Mouse (Mus musculus): ENCODE measurements around the gene BC034090.

The BC034090 gene

DNA sequence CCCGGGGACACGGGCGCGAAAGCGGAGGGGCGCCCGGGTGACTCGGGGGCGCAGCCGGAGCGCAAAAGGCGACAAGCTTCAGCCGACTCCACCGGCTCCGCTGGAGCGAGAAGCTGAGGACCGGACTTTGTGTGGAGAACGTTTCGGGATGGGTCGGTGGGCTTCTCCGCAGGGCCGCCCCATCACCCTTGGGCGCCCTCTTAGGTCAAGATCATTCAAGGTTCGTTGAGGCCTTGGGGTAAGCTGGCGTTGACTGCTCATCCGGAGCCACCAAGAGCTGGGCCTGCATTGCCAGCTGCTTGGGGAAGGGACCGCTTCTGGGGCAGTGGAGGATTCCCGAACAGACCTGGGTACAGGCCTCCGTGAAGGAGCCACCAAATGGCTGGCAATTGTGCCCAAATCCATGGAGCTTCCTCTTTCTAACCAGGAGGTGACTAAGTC is 547 bp upstream of the BC034090 start:
- DNase-seq (ENCODE audit: extremely low read depth, low read depth): no peak

DNA sequence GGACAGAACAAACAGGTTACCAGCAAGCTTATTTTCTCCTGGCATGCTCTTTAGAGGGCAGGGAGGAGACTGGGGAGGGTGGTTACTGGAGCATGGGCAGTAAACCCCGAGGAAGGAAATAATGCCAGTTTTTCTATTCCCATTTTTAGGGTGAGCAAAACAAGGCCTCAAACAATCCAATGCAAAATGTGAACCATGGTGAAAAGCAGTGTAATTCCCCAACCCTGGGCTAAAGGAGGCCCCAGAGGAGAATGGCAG is 1.8 kb downstream of the BC034090 start:
- no peak for DNase-seq (ENCODE audit: extremely low read depth, low read depth)

DNA sequence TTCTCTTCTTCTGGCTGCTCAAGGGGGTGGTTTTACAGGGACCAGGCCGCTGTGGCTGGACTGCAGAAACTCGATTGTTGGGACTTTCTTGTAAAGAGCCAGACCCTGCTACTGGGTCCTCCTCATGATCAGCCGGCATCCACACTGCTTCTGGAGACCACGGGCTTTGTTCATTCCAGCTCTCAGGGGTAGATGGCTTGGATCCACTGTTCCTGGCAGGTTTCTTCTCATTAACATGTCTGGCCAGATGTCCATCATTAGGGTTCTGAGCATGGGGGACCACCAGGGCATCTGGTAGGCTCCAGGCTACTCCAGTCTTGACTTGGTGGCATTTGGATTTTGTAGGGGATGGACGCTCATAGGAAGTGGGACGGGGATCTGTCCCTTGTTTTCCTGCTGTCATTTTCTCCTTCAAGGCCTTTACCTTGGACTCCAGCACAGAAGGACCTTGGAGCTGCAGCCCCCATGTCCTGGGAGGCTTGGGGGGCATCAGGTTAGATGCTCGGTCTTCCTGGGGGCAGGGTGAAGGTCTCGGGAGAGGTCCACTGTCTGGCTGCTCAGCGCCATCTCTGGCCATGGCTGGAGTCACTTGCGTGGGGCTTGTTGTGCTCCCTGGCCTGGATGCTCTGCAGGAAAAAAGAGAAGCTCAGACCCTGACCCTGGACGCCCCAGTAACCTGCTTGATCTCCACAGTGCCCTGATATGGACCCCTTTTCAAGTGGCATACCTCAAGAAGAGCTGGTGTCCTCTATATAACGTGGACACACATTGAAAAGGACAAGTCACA is 2.4 kb downstream of the BC034090 start:
- DNase-seq (ENCODE audit: extremely low read depth, low read depth): no peak

DNA sequence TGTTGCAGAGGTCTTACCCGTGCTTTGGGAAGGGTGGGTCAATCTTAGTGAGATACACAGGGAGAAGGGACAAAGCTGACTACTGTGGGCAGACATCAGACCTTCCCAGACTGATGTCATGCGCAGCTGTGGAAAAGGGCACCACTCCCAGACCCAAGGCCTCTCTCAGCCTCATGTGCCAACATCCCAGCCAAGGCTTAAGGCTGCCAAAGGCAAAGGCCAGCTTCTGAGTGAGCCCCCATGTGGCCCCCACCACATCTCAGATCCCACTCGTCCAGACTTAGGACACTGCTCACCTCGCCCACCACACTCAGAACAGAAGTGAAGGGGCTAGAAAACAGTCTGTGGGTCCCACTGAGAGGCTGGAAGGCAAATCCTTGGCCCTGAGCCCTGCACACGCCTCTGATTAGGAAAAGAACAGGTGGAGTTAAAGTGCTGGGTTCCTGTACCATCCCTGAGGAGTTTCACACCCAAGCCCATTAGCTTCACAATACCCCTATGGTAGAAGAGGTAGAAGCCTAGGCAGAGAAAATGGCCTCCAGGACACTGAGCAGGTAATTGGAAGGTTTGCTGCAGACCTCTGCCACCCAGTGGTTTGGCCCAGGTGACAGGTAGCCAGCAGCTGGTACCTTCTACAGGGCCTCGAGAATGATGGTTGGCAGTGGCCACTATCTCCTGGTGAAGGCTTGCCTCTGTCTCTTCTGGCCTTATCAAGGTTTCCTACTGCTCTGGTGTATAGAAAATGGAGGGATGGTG is 4.1 kb downstream of the BC034090 start:
- DNase-seq (ENCODE audit: extremely low read depth, low read depth): no peak

DNA sequence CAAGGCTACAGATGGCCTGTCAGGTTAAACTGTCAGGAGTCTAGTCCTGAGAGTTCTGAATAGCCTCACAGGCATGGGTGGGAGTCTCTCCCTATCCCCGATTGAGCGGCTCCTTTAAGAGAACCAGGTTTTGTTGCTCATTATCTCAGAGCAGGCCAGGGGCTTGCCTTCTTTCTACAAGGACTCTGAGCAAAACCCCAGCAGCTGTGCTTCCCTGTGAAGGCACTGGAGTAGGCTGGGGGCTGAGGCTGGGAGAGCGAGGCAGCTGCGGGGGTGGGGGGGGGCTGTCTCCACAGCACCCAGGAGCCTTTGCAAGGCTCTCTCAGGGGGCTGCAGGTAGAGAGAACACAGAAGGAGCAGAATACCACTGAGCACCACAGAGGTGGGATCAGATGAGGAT is 5.1 kb downstream of the BC034090 start:
- no peak for DNase-seq (ENCODE audit: extremely low read depth, low read depth)

DNA sequence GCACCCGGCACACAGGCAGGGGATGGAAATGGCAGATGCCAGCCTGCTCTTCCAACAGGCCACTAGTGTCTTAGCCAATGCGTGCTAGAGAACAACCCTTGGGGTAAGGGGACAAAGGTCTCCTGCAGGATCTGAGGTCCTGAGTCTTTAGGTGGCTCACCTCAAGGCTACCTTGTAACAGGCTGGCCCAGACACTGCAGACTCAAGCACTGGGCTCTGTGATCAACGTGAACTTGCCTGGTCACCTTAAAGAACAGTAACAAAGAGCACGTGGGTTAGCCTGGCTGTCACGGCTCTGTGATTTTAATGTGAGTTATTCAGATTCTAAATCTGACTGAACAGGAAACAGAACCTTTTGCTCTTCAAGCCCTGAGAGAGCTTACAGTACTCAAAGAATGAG is 6.1 kb downstream of the BC034090 start:
- DNase-seq (ENCODE audit: extremely low read depth, low read depth): no peak

DNA sequence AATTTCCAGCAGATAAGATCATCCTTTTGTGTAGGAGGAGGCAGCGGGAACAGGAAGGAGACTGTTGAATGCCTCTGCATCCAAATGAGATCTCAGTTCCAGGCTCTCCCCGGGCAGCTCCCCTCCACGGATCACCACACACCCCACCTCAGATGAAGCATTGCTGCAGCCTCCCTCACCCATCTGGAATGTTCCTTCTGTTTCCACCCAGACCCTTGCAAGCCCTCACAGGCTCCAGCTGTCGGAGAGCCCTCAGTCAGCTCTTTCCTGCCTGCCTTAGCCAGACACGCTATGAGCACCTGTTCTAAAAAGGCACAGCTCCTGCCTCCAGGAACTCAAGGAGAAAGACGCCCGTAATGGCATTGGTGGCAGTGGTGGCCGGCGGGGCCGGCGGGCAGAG is 6.9 kb downstream of the BC034090 start:
- DNase-seq (ENCODE audit: extremely low read depth, low read depth): no peak

DNA sequence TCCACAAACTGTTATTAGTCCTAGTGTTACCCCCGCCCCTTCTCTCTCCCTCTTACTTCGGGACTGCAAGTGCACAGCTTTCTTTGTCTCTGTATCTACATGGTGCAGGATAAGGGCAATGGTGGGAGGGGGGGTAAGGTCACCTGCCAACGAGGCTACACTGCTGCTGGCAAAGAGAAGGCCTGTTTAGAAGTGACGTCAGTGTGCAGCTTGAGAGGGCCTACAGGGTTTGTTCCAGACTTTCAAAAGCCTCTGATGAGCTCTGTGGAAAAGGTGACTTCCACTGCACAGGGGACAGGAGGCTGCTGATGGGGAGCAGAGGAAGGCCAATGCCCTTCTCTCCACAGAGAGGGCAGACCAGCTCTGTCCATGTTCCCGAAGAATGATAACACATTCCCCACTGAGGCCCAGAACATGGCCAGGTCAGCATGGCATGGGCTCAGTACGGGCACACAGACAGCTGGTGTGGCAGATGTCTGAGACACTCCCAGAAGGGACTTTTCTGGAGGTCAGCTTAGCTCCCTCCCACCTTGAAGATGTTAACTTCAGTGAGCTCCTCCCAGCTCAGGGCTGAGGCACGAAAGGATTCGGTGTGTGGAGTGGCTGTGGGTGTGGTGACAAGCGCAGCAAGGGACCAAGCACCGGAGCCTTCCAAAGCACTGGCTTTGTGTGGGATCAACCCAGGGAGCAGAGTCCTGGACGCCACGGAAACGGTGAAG is 7.8 kb downstream of the BC034090 start:
- no peak for DNase-seq (ENCODE audit: extremely low read depth, low read depth)

DNA sequence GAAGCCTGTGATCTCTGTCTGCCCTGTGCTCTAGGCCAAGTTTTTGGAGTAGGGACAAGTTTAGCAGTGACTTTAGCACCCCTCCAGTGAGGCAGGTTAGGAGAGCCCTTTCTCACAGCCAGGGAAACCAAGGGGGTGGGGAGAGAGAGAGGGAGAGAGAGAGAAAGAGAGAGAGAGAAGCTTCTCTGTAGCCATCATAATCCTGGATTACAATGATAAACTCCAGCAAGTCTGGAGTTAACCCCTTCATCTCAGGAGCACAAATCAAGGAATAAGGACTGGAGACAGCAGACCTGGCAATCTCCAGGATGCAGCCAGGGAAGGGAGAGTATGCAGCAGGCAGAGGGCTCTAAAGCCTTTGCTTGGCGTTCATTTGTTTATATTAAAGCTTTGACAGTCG is 8.6 kb downstream of the BC034090 start:
- DNase-seq (ENCODE audit: extremely low read depth, low read depth): no peak

DNA sequence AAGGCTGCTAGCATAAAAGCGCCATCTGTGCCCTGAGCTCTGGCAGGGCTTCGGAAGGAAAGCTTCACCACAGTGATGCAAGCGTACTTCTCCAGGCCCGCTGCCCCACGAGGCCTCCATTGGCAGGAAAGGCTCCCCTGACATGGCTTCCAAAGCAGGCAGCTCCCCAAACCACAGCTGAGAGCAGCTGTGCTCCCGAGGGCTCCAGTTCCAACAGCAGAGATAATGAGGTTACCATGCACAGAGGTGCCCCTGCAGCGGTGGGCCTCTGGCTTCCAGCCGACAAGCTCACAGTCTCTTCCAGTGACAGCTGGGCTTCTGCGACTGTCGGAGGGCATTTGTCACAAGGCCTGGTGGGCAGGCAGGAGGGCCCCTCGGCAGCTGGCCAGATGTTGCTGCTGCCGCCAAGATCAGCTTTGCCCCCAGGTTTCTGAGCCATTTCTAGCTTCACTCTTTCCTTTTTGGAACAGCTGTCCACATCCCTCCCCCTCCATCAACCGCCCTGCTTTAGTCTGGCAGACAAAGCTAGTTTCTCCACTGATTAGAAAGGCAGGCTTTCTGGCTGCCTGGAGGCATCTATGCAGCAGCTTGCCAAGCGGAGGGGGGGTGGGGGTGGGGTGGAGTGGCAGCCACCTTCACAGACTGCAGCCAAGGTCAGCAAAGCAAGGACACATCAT is 10.2 kb downstream of the BC034090 start:
- DNase-seq (ENCODE audit: extremely low read depth, low read depth): no peak

DNA sequence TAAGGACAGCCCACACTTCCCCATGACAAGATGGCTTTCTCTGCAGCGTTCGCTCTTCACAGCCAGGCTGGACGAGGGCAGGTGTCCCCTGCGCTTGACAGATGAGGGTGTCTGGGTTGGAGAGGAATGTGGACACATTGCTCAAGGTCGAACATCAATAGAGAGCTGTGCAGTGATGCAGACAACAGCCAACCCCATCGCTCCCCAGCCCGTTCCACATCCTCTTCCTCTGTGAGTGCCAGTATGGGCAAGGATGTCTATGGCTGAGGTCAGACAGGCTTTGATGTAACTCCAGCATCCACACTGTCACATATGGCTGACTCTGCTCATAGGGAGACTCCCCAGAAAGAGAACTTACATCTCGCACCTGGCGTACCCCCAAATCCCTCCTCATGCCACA is 10.9 kb downstream of the BC034090 start:
- DNase-seq (ENCODE audit: extremely low read depth, low read depth): no peak

DNA sequence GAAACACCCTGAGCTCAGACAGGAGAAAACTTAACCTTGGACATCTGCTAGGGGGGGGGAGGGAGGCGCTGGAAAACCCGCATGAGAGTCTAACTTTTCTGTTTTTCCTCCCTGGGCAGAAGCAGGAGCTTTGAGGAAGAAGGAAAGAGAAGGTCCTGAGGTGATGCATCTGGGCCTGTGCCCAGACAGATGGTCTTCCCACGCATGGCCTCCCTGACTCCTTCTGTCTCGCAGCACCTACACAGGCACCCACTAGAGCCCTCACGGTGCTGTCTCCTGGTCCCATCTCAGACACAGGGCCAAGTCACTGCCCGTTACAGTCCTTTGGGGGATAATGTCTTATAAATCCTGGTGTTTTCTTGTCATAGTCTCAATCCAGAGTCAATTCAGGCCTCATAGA is 11.5 kb downstream of the BC034090 start:
- DNase-seq (ENCODE audit: extremely low read depth, low read depth): no peak

DNA sequence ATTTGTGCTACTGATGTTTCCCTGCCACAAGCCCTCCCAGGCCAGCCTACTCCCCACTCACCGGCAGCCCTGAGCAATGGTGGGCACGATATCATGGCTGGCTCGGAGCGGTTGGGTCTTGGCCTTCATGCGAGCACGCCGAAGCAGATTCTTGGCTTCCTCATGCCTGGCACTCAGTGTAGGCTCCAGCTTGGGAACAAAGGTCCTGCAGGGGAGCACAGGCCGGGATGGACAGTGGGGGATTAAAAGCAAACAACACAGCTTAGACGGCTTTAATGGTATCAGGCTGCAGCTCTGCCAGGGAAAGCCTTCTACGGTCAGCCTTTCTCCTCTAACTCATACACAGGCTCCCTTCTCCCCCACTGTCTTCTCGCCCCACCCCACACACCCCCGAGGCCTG is 11.9 kb downstream of the BC034090 start:
- no peak for DNase-seq (ENCODE audit: extremely low read depth, low read depth)

DNA sequence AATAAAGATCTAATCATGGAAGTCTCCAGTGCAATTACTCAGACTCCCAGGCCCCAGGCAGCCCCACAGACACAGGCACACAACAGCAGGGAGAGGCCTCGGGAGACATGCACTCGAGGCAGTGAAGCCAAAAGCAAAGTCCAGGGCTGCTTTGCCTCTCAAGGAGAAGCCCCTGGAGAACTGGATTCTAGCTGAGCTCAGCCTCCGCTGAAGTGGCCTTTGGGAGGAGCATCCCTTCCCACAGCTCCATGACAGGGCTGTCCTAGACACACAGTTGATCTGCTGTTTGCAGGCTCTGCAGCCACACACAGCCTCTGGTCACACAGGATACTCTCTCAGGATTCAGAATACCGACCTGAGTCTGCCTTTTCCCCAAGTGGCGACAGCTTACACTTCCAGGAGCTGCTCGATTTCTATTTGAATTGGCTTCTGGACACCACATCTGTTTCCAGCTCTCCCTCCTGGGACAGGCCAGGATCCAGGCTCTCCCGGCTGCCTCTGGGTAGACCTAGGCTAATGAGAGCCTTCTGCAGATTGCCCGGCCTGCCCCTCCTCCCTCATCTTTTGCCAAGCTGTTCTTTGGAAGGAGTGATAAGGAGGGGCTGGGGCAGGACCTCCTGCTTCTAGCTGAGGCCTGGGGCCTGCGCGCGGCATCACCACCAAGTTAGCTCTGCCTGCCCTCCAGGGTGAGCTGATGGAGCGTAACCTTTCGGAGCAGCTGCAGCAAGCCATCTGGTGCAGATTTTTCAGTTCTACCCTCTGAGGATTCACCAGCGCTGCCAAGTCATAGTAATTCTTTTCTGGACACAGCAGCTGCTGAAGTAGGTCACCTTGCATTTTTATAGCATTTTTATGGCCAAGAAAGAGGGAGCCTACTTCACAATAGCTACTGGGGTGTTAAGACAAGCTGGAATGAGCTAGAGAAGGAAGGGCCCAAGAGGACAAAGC is 14.5 kb downstream of the BC034090 start:
- DNase-seq (ENCODE audit: extremely low read depth, low read depth): no peak

DNA sequence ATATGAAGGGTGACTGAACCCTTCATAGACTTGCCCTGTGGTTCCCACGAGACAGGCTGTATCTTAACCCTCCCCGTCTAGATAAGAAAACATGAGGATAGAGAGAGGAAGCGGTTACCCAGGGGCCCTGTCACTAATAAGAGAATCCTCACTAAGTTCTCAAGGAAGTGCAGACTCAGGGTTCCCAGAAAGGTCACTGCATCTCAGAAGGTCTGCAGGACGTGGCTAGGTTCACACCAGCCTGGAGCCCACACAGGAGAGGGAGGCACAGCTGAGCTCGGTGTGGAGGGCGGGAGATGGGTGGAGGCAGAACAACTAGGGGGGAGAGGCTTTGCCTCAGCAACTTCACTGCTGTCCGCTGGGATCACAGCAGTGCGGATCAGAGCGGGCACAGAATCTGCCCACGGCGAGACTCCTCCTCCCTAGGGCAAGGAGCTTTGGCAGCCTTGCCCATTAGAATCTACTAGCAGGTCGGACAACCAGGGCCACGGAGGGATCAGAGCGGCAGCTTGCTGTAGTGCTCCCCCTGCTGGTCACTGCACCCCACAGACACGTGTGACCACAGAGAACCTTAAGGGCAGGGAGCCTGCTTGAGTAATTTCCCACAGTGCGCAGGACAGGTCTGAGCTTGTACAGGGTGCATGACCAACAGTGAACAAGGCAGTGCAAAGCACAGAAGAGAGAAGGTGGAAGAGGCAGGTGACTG is 20.2 kb downstream of the BC034090 start:
- DNase-seq (ENCODE audit: extremely low read depth, low read depth): peak; percentile 68

DNA sequence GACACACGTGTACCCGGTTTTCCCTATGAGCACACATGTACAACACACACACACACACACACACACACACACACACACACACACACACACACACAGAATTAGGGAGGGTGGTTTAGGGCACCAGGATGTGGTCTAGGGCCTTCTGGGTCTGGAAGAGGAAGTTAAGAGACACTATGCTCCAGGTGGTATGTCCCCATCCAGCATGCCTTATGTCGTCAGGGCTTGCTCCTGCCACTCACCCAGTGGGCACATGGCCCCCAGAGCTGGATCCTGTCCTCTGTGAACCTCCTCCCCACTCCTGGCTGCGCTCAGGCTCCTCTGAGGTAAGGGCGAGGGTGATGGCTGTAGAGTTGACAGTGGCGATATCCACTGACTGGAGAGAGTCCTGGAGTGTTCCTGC is 21.2 kb downstream of the BC034090 start:
- peak; percentile 55 for DNase-seq (ENCODE audit: extremely low read depth, low read depth)

DNA sequence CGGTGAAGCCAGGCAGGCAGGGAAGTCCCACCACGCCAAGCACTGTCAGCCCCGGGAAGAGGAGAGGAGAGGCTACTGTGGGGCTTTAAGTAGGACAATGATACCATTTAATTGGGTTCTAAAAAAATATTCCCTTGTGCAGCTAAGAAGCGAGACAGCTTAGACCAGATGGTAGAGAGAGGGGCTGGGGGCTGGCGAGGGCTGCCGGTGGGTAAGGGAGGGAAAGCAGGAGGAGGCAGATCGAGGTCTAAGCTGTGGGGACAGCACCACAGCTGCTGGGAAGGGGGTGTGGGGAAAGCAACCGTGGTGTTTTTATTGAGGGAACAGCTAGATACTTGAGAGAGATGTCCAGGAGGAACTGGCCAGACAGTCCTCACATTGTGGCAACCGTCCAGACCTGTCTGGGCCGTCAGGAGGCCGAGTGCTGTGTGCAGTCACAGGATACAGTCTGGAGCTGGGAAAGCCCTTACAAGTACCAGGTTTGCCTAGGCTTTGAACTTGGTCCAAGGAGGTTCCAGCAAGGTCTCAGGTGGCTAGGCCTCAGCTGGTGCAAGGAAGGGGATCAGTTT is 22.1 kb downstream of the BC034090 start:
- DNase-seq (ENCODE audit: extremely low read depth, low read depth): no peak

DNA sequence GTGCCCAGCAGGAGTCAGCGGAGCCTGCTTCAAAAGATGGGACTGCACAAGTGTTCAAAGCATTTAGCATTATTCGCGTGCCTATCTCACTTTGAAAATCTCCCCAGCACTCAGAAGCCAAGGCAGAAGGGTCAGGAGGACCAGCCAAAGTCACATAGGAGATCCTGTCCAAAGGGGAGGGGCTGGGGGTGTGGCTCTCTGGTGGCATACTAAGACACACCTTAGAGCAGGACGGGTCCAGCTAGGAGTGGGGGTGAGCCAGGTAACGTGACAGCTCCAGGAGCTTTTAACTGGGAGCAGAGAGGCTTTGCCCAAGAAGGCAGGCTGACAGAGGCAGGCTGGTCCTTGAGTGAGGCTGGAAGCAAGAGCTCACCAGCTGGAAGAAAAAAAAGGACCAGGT is 25.3 kb downstream of the BC034090 start:
- DNase-seq (ENCODE audit: extremely low read depth, low read depth): no peak

DNA sequence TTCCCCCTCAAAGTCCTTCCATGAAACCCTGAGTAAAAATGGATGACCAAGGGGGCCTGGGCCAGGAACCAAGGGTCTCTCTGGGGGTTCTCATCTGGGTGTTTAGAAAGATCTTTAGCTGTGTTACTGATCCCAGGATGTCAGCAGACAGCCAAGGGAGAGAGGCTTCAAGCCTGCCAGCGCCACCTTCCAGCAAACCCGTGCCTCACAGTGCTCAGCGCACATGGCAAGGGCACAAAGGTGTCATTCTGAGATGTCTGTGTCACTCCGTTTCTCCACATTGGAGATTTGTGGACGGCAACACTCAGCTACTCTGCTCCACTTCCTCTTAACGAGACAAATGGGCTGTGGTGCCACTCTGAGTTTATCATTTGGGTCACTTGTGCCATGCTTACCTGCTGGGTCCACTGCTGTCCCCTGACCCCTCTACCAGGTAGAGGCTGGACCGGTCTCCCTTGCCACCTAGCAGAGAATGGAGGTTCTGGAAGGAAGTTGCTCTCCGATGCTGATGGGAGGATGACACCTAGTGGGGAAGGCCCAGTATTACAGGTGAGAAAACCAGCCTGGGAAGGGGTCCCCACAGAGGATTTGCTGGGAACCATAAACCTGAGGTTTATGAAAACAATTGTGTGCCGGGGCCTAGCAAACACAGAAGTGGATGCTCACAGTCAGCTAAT is 26.2 kb downstream of the BC034090 start:
- DNase-seq (ENCODE audit: extremely low read depth, low read depth): no peak

Data from MEL-GATA-1-ER (cell line).